Mouse (Mus musculus) spleen, postnatal 4 days (tissue): ENCODE measurements around the gene Golga1.

Source experiments
- DNase-seq, 2 experiments: peaks; one replicate each; pipeline ENCODE4 v3.0.0; 2022; ENCODE audit warnings: low spot score in 2 of 2

Golga1 gene

DNA sequence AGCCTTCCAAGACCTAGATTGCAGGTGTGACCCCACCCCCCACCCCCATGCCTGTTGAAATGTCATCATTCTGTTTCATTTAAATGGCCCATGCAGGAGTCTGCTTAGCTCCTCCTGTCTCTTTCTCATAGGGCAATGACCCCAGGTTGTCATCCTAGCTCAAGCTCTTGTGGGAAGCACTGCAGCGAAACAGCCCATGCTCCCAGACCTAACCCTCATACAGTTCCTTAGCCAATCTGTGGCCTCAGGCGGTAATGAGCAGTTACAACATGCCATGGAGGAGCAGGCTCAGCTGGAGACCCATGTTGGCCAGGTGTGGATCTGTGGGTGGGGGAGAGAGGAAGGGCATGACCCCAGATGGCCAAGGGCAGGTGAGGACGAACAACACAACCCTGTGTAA lies 90.2 kb downstream of the Golga1 start:
- DNase-seq, result no peak

DNA sequence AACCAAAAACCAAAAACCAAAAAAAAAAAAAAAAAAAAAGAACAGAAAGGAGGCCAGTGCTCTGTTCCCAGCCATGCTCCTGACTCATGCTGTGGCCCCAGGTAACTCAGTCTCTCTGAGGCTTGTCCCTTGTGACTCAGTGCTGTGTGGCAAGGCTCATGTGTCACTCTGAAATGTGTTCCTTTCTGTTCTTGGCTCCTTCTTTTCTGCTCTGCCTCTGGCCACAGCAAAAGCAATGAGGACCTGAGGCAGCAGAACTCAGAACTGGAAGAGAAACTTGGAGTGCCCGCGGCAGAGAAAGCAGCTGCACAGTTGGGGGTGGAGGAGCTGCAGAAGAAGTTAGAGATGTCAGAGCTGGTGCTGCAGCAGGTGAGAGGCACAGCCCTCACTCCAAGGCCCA lies 91.2 kb downstream of the Golga1 start:
- no peak for DNase-seq

DNA sequence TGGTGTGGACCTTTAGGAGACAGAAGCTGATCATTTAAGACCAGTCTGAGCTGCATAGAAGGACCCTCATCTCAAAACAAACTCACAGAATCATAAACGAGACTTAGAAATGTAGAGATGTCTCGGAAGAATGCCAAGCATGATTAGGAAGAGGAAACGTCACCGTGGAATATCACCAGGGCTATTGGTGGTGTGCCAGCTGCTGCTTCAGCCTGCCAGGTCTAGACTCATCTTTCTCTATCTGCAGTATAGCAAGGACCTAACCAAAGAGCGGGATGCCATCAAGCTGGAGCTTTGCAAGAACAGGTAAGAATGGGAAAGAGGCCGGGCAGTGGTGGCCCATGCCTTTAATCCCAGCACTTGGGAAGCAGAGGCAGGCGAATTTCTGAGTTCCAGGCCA lies 91.6 kb downstream of the Golga1 start:
- no peak for DNase-seq

DNA sequence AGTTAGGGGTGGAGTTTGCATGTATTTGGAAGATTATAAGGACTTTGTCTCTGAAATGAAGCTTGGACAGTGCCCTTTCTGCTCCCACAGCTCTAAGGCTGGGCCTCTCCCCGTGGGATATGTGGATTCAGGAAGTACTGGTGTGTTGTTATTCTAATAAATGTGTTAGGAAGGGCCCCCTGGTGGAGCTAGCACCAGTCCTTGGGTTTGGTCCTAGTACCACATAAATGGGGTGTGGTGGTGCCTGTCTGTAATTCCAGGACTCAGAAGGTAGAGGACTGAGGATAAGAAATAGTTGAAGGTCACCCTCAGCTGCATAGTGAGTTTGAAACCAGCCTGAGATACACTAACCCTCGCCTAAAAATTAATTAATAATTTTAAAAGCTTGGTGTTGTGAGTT lies 92.1 kb downstream of the Golga1 start:
- DNase-seq, result no peak

DNA sequence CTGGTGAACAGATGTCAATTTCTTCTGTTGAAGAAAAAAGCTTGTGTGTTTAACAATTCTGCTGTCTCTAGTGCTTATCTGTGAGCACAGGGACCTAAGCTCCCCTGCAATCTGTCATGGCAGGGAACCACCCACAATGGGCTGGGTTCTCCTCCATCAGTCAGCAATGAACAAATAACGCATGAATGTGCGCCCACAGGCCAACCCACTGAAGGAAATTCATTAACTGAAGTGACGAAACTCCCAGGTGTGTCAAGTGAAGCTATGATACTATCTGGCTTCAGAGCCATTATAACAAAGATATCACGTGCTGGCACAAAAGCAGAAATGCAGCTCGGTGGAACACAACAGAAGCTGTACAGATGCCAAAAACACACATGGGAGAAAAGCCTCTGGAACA lies 95.3 kb downstream of the Golga1 start:
- peak in 1 of 2 experiments; percentile 45 for DNase-seq

GRCm38 (mm10) chr2:38969650-38970049 lies 95.7 kb downstream of the Golga1 start:
- DNase-seq, result no peak
